ENCODE assay signal across 7 mouse cellular contexts in the genomic region with DNA sequence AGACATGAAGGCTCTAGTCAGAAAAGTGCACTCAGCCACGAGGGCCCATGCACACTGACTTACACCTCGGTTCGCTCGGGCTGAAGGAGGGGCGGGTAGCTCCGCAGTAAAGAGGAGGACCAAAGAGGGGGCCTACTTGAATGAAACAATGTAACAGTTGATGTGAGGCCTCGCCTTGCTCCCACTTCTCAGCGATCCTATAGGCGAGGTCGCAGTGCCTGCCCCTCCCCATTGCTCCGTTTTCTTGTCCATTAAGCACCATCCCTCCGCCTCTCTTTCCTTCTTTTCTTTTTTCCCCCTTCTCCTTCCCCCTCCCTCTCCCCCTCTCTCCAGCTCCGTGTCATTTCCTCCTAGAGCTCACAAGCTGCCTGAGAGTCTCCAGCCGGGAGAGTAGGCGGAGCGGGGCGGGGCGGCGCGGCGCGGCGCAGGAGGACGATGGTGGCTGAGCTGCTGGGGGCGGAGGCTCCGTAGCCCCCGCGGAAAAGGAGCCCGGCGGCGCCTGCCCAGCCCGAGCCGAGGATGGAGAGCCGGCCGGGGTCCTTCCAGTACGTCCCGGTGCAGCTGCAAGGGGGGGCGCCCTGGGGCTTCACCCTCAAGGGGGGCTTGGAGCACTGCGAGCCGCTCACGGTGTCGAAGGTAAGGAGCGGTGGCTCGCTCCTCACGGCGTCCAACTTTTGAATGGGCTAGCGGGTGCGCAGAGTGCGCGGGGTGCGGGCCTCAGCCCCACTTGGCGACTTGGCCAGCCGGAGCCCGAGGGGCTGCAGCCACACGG. TPM values are rescaled to one million over a fixed set of nuclear protein-coding genes. Genes with fewer than 3 reads are reported as not detected.
A peak's percentile ranks its signal among the peaks of the same experiment; 100 is the strongest.
DNase-seq lines count a peak whose midpoint lies in the region.

A gene (plus strand): TSS at position 229 of the 772 bp plus-strand sequence.

- intact Hi-C loops in gastrocnemius, postnatal 14 days (cut with DNase I; ENCODE audit: low total_unique reads), result no loop called here
- intact Hi-C loops in left cerebral cortex, postnatal 10 days (cut with DNase I), result no loop called here

- peak; percentile 73 for DNase-seq in adrenal gland, postnatal 14 days
- peak; percentile 81 for DNase-seq in embryo, embryonic 10 days (ENCODE audit: low spot score)
- DNase-seq in gastrocnemius, postnatal 14 days, result peak; percentile 36
- peak; percentile 1 for DNase-seq in induced T-regulatory cell, adult 2 months (ENCODE audit: low read depth)
- DNase-seq in left cerebral cortex, postnatal 10 days (ENCODE audit: extremely low spot score in 1 of 2, low spot score in 2 of 2), result peak; percentile 14 to 86
- peak; percentile 22 to 49 for DNase-seq in right cerebral cortex, postnatal 36 days (ENCODE audit: low spot score in 2 of 2)

- H3K4me1 ChIP-seq in megakaryocyte, embryonic 14.5 days, result peaks cover 20% of the 10 kb centered on the region

- no peaks in the 10 kb centered on the region for H3K36me3 ChIP-seq in megakaryocyte, embryonic 14.5 days (replicated peaks; ENCODE audit: low read length)

- peaks cover 17% of the 10 kb centered on the region for H3K27me3 ChIP-seq in megakaryocyte, embryonic 14.5 days (replicated peaks)

- peak within 1 kb of the TSS; percentile 93 for H3K4me3 ChIP-seq in megakaryocyte, embryonic 14.5 days (replicated peaks)

- H3K9me3 ChIP-seq in megakaryocyte, embryonic 14.5 days, result no peaks in the 10 kb centered on the region

RNA-seq across cellular contexts. Expression of the gene that starts here (rescaled TPM):
- 20.2 and 20.6 TPM in 2 replicates for total RNA-seq in adrenal gland, postnatal 14 days (2021)
- total RNA-seq in gastrocnemius, postnatal 14 days (2021), result 1 to 10 TPM; 5.2 to 7.8 TPM
- 1 to 10 TPM; 4.2 to 4.6 TPM for total RNA-seq in left cerebral cortex, postnatal 10 days (2021)
- polyA plus RNA-seq in megakaryocyte, embryonic 14.5 days (2012; ENCODE audit: insufficient read depth, low replicate concordance), result 0.44 TPM in 1 of 2 replicates, not detected in the other

Comparison
In these comparisons a context has a peak if more than half of its experiments do, and no peak if none do; other contexts are left out.
1. Peak in every context shown above with its lines: DNase-seq and H3K4me3 ChIP-seq.
2. DNase-seq: peak in every context shown above with its lines; median percentile 81 in embryo, embryonic 10 days; 73 in adrenal gland, postnatal 14 days; 50 in left cerebral cortex, postnatal 10 days; 36 in gastrocnemius, postnatal 14 days; 36 in right cerebral cortex, postnatal 36 days; 1 in induced T-regulatory cell, adult 2 months.